ENCODE assay signal across 12 mouse cellular contexts in genomic region chr11:30166551-30166922, GRCm38 (mm10).
DNase-seq lines count a peak whose midpoint lies in the region; ATAC-seq and TF ChIP-seq lines count a peak whose summit lies in the region.
"Had no signal": no experiment of that assay in that cellular context is flagged by ENCODE, and none has a peak within 500 bp of the region (broad histone marks: within the 10 kb centered on the region; RNA-seq: fewer than 3 reads in every experiment).

No protein-coding gene starts in this region.

- no peaks in the 10 kb centered on the region for H3K27me3 ChIP-seq in embryonic facial prominence, embryonic 12.5 days
- no peaks in the 10 kb centered on the region for H3K27me3 ChIP-seq in embryonic facial prominence, embryonic 10.5 days (replicated peaks; ENCODE audit: low read depth, poor library complexity, severe bottlenecking)
- H3K27me3 ChIP-seq in kidney, embryonic 16.5 days (ENCODE audit: insufficient read depth, low read length), result no peaks in the 10 kb centered on the region
- H3K27me3 ChIP-seq in forebrain, postnatal 0 days (ENCODE audit: insufficient read depth, low read length), result no peaks in the 10 kb centered on the region
- H3K27me3 ChIP-seq: neural tube, embryonic 13.5 days had no signal

- H3K4me2 ChIP-seq in embryonic facial prominence, embryonic 12.5 days (replicated peaks), result no peak overlapping the region
- no peak overlapping the region for H3K4me2 ChIP-seq in kidney, embryonic 16.5 days (replicated peaks; ENCODE audit: low read depth, low read length)
- H3K4me2 ChIP-seq in forebrain, postnatal 0 days (ENCODE audit: low read depth), result no peak overlapping the region
- H3K4me2 ChIP-seq: neural tube, embryonic 13.5 days had no signal

- no peak overlapping the region for H3K9ac ChIP-seq in embryonic facial prominence, embryonic 12.5 days
- H3K9ac ChIP-seq in kidney, embryonic 16.5 days (replicated peaks; ENCODE audit: low read length), result 0 out of 2 replicates have a peak overlapping the region, but pooled peaks have one; percentile 1
- H3K9ac ChIP-seq in forebrain, postnatal 0 days, result no peak overlapping the region
- H3K9ac ChIP-seq: neural tube, embryonic 13.5 days had no signal

- H3K4me1 ChIP-seq in embryonic facial prominence, embryonic 12.5 days, result peaks cover 9% of the 10 kb centered on the region; the same call in 1 of the 2 replicates
- H3K4me1 ChIP-seq in embryonic facial prominence, embryonic 10.5 days, result peaks cover 10% of the 10 kb centered on the region
- peaks cover 29% of the 10 kb centered on the region for H3K4me1 ChIP-seq in kidney, embryonic 16.5 days (ENCODE audit: insufficient read depth, low read length)
- no peaks in the 10 kb centered on the region for H3K4me1 ChIP-seq in forebrain, postnatal 0 days (ENCODE audit: insufficient read depth)

- no peak for TF ChIP-seq CTCF in forebrain, postnatal 0 days (IDR thresholded peaks at IDR 0.05; ENCODE audit: low read depth)

- no peak for ATAC-seq in embryonic facial prominence, embryonic 12.5 days (ENCODE audit: insufficient number of reproducible peaks, insufficient read depth, low FRiP score, low TSS enrichment)
- ATAC-seq in kidney, embryonic 16.5 days (ENCODE audit: low FRiP score, low TSS enrichment), result no peak
- ATAC-seq in forebrain, postnatal 0 days, result no peak

- H3K36me3 ChIP-seq in embryonic facial prominence, embryonic 12.5 days, result no peaks in the 10 kb centered on the region
- H3K36me3 ChIP-seq in embryonic facial prominence, embryonic 10.5 days (replicated peaks), result no peaks in the 10 kb centered on the region
- H3K36me3 ChIP-seq in kidney, embryonic 16.5 days (ENCODE audit: insufficient read depth, low read length), result no peaks in the 10 kb centered on the region
- no peaks in the 10 kb centered on the region for H3K36me3 ChIP-seq in forebrain, postnatal 0 days (ENCODE audit: insufficient read depth)
- H3K36me3 ChIP-seq: midbrain, embryonic 10.5 days; neural tube, embryonic 13.5 days had no signal

- no peak for DNase-seq in embryonic facial prominence, embryonic 10.5 days (ENCODE audit: low spot score)
- DNase-seq in kidney, adult 11 months, result no peak
- peak; percentile 29 for DNase-seq in thymus, postnatal 25 days
- DNase-seq in thymus, postnatal 36 days, result no peak
- DNase-seq in forebrain, postnatal 0 days, result no peak
- DNase-seq in frontal cortex, adult 2 months (ENCODE audit: extremely low spot score in 1 of 2, low spot score in 1 of 2), result no peak
- DNase-seq: cerebellum, adult 11 months had no signal

- no peaks in the 10 kb centered on the region for H3K9me3 ChIP-seq in embryonic facial prominence, embryonic 12.5 days
- no peaks in the 10 kb centered on the region for H3K9me3 ChIP-seq in embryonic facial prominence, embryonic 10.5 days
- H3K9me3 ChIP-seq in kidney, embryonic 16.5 days (ENCODE audit: low read length), result no peaks in the 10 kb centered on the region
- no peaks in the 10 kb centered on the region for H3K9me3 ChIP-seq in forebrain, postnatal 0 days (ENCODE audit: low read length)
- H3K9me3 ChIP-seq: midbrain, embryonic 10.5 days; neural tube, embryonic 13.5 days had no signal

- WGBS in embryonic facial prominence, embryonic 12.5 days, result 80% methylated on average over 4 of the region's 4 CpGs
- WGBS in embryonic facial prominence, embryonic 10.5 days, result 79% methylated on average over 4 of the region's 4 CpGs
- 64% methylated on average over 4 of the region's 4 CpGs for WGBS in kidney, embryonic 16.5 days
- WGBS in forebrain, postnatal 0 days, result 82% methylated on average over 4 of the region's 4 CpGs

- H3K27ac ChIP-seq in embryonic facial prominence, embryonic 12.5 days, result 0 out of 2 replicates have a peak overlapping the region, but pooled peaks have one; percentile 41
- H3K27ac ChIP-seq in embryonic facial prominence, embryonic 10.5 days (replicated peaks), result no peak overlapping the region
- H3K27ac ChIP-seq in kidney, embryonic 16.5 days (ENCODE audit: low read length), result peak overlapping the region; percentile 35; the same call in 1 of the 2 replicates
- H3K27ac ChIP-seq in forebrain, postnatal 0 days (ENCODE audit: low read depth, low read length), result no peak overlapping the region
- H3K27ac ChIP-seq: left cerebral cortex, adult 2 months; midbrain, embryonic 10.5 days; neural tube, embryonic 13.5 days had no signal

- H3K4me3 ChIP-seq in embryonic facial prominence, embryonic 12.5 days, result no peak overlapping the region
- H3K4me3 ChIP-seq in embryonic facial prominence, embryonic 10.5 days, result no peak overlapping the region
- H3K4me3 ChIP-seq in kidney, embryonic 16.5 days (ENCODE audit: low read length), result no peak overlapping the region
- H3K4me3 ChIP-seq in forebrain, postnatal 0 days (ENCODE audit: low read depth, low read length), result no peak overlapping the region
- H3K4me3 ChIP-seq: left cerebral cortex, adult 2 months; midbrain, embryonic 10.5 days; neural tube, embryonic 13.5 days had no signal

Comparison
In these comparisons a context has a peak if more than half of its experiments do, and no peak if none do; other contexts are left out.
1. H3K27ac ChIP-seq: peak in embryonic facial prominence, embryonic 12.5 days (single experiment) and kidney, embryonic 16.5 days (single experiment); none in embryonic facial prominence, embryonic 10.5 days (single experiment) and forebrain, postnatal 0 days (single experiment).